15 mouse cellular contexts compared by ENCODE assay signal in the genomic region with DNA sequence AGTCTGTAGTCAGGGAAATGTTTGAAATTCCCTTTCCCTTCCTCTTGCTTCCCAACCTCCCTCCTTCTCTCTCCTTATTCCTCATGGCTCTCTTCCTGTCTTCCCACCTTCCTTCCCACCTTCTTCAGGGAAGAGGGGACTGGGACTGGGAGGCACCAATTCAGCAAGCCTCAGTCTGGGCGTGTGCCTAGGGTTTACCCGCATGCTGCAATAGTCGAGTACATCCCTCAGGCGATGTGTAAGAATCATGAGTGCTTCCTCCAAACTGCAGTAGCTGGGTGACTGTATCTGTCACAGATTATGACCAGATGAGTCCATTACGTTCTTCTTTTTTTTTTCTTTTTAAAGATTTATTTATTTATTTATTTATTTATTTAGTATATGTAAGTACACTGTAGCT. TPM values are rescaled to one million over a fixed set of nuclear protein-coding genes. Genes with fewer than 3 reads are reported as not detected.
DNase-seq lines count a peak whose midpoint lies in the region; ATAC-seq lines count a peak whose summit lies in the region.
"Had no signal": no experiment of that assay in that cellular context is flagged by ENCODE, and none has a peak within 500 bp of the region (broad histone marks: within the 10 kb centered on the region; RNA-seq: fewer than 3 reads in every experiment).

No protein-coding gene starts in this region.

- H3K36me3 ChIP-seq in midbrain, embryonic 10.5 days: no peaks in the 10 kb centered on the region
- H3K36me3 ChIP-seq in midbrain, embryonic 13.5 days: no peaks in the 10 kb centered on the region
- no peaks in the 10 kb centered on the region for H3K36me3 ChIP-seq in macrophage (ENCODE audit: inconsistent target)
- H3K36me3 ChIP-seq: forebrain, embryonic 10.5 days; heart, embryonic 13.5 days; limb, embryonic 15.5 days had no signal

- H3K27ac ChIP-seq in midbrain, embryonic 10.5 days (replicated peaks): peak overlapping the region; percentile 61; the same call in 1 of the 2 replicates
- H3K27ac ChIP-seq in midbrain, embryonic 13.5 days: no peak overlapping the region
- peak overlapping the region; percentile 96 for H3K27ac ChIP-seq in macrophage
- H3K27ac ChIP-seq: heart, embryonic 13.5 days; limb, embryonic 15.5 days had no signal

- H3K27me3 ChIP-seq in midbrain, embryonic 10.5 days (ENCODE audit: low read depth, poor library complexity, severe bottlenecking): peaks cover 56% of the 10 kb centered on the region
- H3K27me3 ChIP-seq in midbrain, embryonic 13.5 days: peaks cover 43% of the 10 kb centered on the region
- H3K27me3 ChIP-seq: limb, embryonic 15.5 days had no signal

- H3K9ac ChIP-seq in midbrain, embryonic 13.5 days (replicated peaks): no peak overlapping the region
- H3K9ac ChIP-seq: limb, embryonic 15.5 days had no signal

- peaks cover 60% of the 10 kb centered on the region for H3K4me1 ChIP-seq in midbrain, embryonic 10.5 days
- H3K4me1 ChIP-seq in midbrain, embryonic 13.5 days (replicated peaks): peaks cover 24% of the 10 kb centered on the region

- peaks cover 7% of the 10 kb centered on the region; the same call in 1 of the 2 replicates for H3K79me2 ChIP-seq in macrophage (ENCODE audit: inconsistent target)

- no peak overlapping the region for H3K4me2 ChIP-seq in midbrain, embryonic 13.5 days (replicated peaks)
- H3K4me2 ChIP-seq: limb, embryonic 15.5 days had no signal

- no peaks in the 10 kb centered on the region for H3K9me3 ChIP-seq in midbrain, embryonic 10.5 days (replicated peaks)
- no peaks in the 10 kb centered on the region for H3K9me3 ChIP-seq in midbrain, embryonic 13.5 days
- H3K9me3 ChIP-seq: forebrain, embryonic 10.5 days; limb, embryonic 15.5 days had no signal

- peak; percentile 32 for DNase-seq in CD4-positive, CD25-positive, alpha-beta regulatory T cell, adult 2 months (ENCODE audit: low read depth, low spot score)
- no peak for DNase-seq in midbrain, embryonic 10.5 days (ENCODE audit: low spot score)
- no peak for DNase-seq in cerebellum, adult 11-12 months
- DNase-seq in urinary bladder, postnatal 36 days (ENCODE audit: low spot score in 2 of 2): no peak
- no peak for DNase-seq in left cerebral cortex, adult 9 months (ENCODE audit: low spot score in 2 of 2)
- DNase-seq: adrenal gland, adult 8-10 months; cerebellum, adult 9-10 months; gastrocnemius, postnatal 36 days; right cerebral cortex, postnatal 4 days had no signal

- no peak overlapping the region for H3K4me3 ChIP-seq in midbrain, embryonic 10.5 days
- H3K4me3 ChIP-seq in midbrain, embryonic 13.5 days (replicated peaks): no peak overlapping the region
- no peak overlapping the region for H3K4me3 ChIP-seq in macrophage (ENCODE audit: inconsistent target)
- H3K4me3 ChIP-seq: forebrain, embryonic 10.5 days; heart, embryonic 13.5 days; limb, embryonic 15.5 days had no signal

- 81% methylated on average over 5 of the region's 5 CpGs for WGBS in midbrain, embryonic 10.5 days
- WGBS in midbrain, embryonic 13.5 days: 89% methylated on average over 5 of the region's 5 CpGs
- 23% methylated on average over 4 of the region's 5 CpGs for WGBS in macrophage (ENCODE audit: missing documents)

- no peak for ATAC-seq in CD4-positive, CD25-positive, alpha-beta regulatory T cell, adult 4 months
- ATAC-seq in midbrain, embryonic 13.5 days: no peak

RNA-seq across cellular contexts. Expression of a gene that starts 32.8 kb away (rescaled TPM):
- 10 to 100 TPM; 80.3 to 83.7 TPM for polyA plus RNA-seq in CD4-positive, CD25-positive, alpha-beta regulatory T cell, adult 4 months (2017; shearing (Covaris generic))
- polyA plus RNA-seq in midbrain, embryonic 10.5 days (2016; fragmentation: Nextera tagmentation; extraction: Ambion mirVana): 111 and 116 TPM in 2 replicates
- polyA plus RNA-seq in midbrain, embryonic 13.5 days (2015; fragmentation: Nextera tagmentation; extraction: Ambion mirVana): 103 TPM in 2 replicates
- 10 to 100 TPM; 26.2 to 71.5 (median 55.2) TPM for total RNA-seq in macrophage (2018; cell fraction: chromatin; rRNA removed)
- 10 to 100 TPM; 40.0 to 61.6 (median 46.5) TPM for total RNA-seq in macrophage (2018; cell fraction: cytosol; rRNA removed)
- 10 to 100 TPM; 23.0 to 61.2 (median 43.5) TPM for total RNA-seq in macrophage (2018; cell fraction: nucleus; rRNA removed)
- 34.5 to 49.9 TPM (median 40.5 TPM) in 3 replicates for polyA plus RNA-seq in macrophage (2018)

RNA-seq across cellular contexts. Expression of a gene that starts 45.3 kb away (rescaled TPM):
- polyA plus RNA-seq in CD4-positive, CD25-positive, alpha-beta regulatory T cell, adult 4 months (2017; shearing (Covaris generic)): 10 to 100 TPM in 1 of 2 experiments, 1 to 10 TPM in 1; 7.5 to 10.3 TPM
- 18.5 and 22.8 TPM in 2 replicates for polyA plus RNA-seq in midbrain, embryonic 10.5 days (2016; fragmentation: Nextera tagmentation; extraction: Ambion mirVana)
- 46.6 and 48.0 TPM in 2 replicates for polyA plus RNA-seq in midbrain, embryonic 13.5 days (2015; fragmentation: Nextera tagmentation; extraction: Ambion mirVana)
- total RNA-seq in macrophage (2018; cell fraction: chromatin; rRNA removed): 10 to 100 TPM in 20 of 26 experiments, 1 to 10 TPM in 6; 2.0 to 39.8 (median 20.4) TPM
- 10 to 100 TPM in 14 of 26 experiments, 1 to 10 TPM in 12; 2.6 to 21.3 (median 10.6) TPM for total RNA-seq in macrophage (2018; cell fraction: cytosol; rRNA removed)
- total RNA-seq in macrophage (2018; cell fraction: nucleus; rRNA removed): 10 to 100 TPM in 19 of 26 experiments, 1 to 10 TPM in 7; 3.6 to 37.2 (median 17.8) TPM
- polyA plus RNA-seq in macrophage (2018): 5.4 to 7.6 TPM (median 6.0 TPM) in 3 replicates
